Mouse (Mus musculus): ENCODE data around the gene Cmss1. TPM values are rescaled to one million over a fixed set of nuclear protein-coding genes. Genes with fewer than 3 reads are reported as not detected.

Cmss1 gene
- polyA plus RNA-seq, 1 experiment from 2014 or later, result 26.5 TPM

GRCm38 (mm10) chr16:57366141-57366540, 240.5 kb downstream of the Cmss1 start:
- no peak overlapping the region for H3K4me3 ChIP-seq (ENCODE audit: low read depth, low read length)
- H3K4me2 ChIP-seq (replicated peaks; ENCODE audit: low read depth), result no peak overlapping the region
- H3K36me3 ChIP-seq (ENCODE audit: control insufficient read depth, insufficient read depth, low read length), result no peaks in the 10 kb centered on the region
- H3K9ac ChIP-seq (ENCODE audit: low read length), result no peak overlapping the region
- ATAC-seq (ENCODE audit: low FRiP score, low TSS enrichment), result no peak; the same call in 1 of the 2 replicates
- no peak for DNase-seq (ENCODE audit: low spot score)
- no peaks in the 10 kb centered on the region for H3K4me1 ChIP-seq (replicated peaks; ENCODE audit: control insufficient read depth, insufficient read depth)
- H3K27ac ChIP-seq (replicated peaks), result no peak overlapping the region; the same call in 1 of the 2 replicates
- WGBS, result 36% methylated on average over 6 of the region's 6 CpGs
- TF ChIP-seq CTCF (IDR thresholded peaks at IDR 0.05; ENCODE audit: low read depth) (no peak), EP300 (optimal IDR thresholded peaks at IDR 0.05) (no peak)
- H3K27me3 ChIP-seq (ENCODE audit: control insufficient read depth, insufficient read depth, low read length), result no peaks in the 10 kb centered on the region
- no peaks in the 10 kb centered on the region for H3K9me3 ChIP-seq (ENCODE audit: control insufficient read depth, low read length)

- TF ChIP-seq CTCF (IDR thresholded peaks at IDR 0.05; ENCODE audit: low read depth) (no peak), EP300 (optimal IDR thresholded peaks at IDR 0.05) (no peak)
- WGBS, result 71% methylated on average over 7 of the region's 7 CpGs
- Histone ChIP-seq H3K4me3 (ENCODE audit: low read depth, low read length) (no peak overlapping the region), H3K4me2 (replicated peaks; ENCODE audit: low read depth) (no peak overlapping the region), H3K27ac (replicated peaks) (no peak overlapping the region), H3K9ac (ENCODE audit: low read length) (no peak overlapping the region), H3K4me1 (replicated peaks; ENCODE audit: control insufficient read depth, insufficient read depth) (no peaks in the 10 kb centered on the region), H3K27me3 (ENCODE audit: control insufficient read depth, insufficient read depth, low read length) (no peaks in the 10 kb centered on the region), H3K36me3 (ENCODE audit: control insufficient read depth, insufficient read depth, low read length) (no peaks in the 10 kb centered on the region), H3K9me3 (ENCODE audit: control insufficient read depth, low read length) (no peaks in the 10 kb centered on the region)
- DNase-seq (ENCODE audit: low spot score) (no peak), ATAC-seq (ENCODE audit: low FRiP score, low TSS enrichment) (no peak)
Observed at GRCm38 (mm10) chr16:57364498-57364897, 242.2 kb downstream of the Cmss1 start.

GRCm38 (mm10) chr16:57362679-57363401, 243.8 kb downstream of the Cmss1 start:
- WGBS, result 41% methylated on average over 18 of the region's 18 CpGs
- Histone ChIP-seq H3K9ac (ENCODE audit: low read length) (no peak overlapping the region), H3K27ac (replicated peaks) (no peak overlapping the region; the same call in 1 of the 2 replicates), H3K9me3 (ENCODE audit: control insufficient read depth, low read length) (no peaks in the 10 kb centered on the region), H3K4me3 (ENCODE audit: low read depth, low read length) (no peak overlapping the region), H3K27me3 (ENCODE audit: control insufficient read depth, insufficient read depth, low read length) (no peaks in the 10 kb centered on the region), H3K4me2 (replicated peaks; ENCODE audit: low read depth) (no peak overlapping the region), H3K36me3 (ENCODE audit: control insufficient read depth, insufficient read depth, low read length) (no peaks in the 10 kb centered on the region), H3K4me1 (replicated peaks; ENCODE audit: control insufficient read depth, insufficient read depth) (no peaks in the 10 kb centered on the region)
- TF ChIP-seq CTCF (IDR thresholded peaks at IDR 0.05; ENCODE audit: low read depth) (peak; percentile 73), EP300 (optimal IDR thresholded peaks at IDR 0.05) (no peak)
- ATAC-seq (ENCODE audit: low FRiP score, low TSS enrichment), result peak; percentile 86
- peak; percentile 59 for DNase-seq (ENCODE audit: low spot score)

- H3K9ac ChIP-seq (ENCODE audit: low read length), result no peak overlapping the region
- H3K36me3 ChIP-seq (ENCODE audit: control insufficient read depth, insufficient read depth, low read length), result no peaks in the 10 kb centered on the region
- TF ChIP-seq EP300 (optimal IDR thresholded peaks at IDR 0.05), result no peak
- no peaks in the 10 kb centered on the region for H3K27me3 ChIP-seq (ENCODE audit: control insufficient read depth, insufficient read depth, low read length)
- no peak overlapping the region for H3K27ac ChIP-seq (replicated peaks)
- no peaks in the 10 kb centered on the region for H3K4me1 ChIP-seq (replicated peaks; ENCODE audit: control insufficient read depth, insufficient read depth)
- WGBS, result 87% methylated on average over 3 of the region's 3 CpGs
- H3K4me2 ChIP-seq (replicated peaks; ENCODE audit: low read depth), result no peak overlapping the region
- ATAC-seq (ENCODE audit: low FRiP score, low TSS enrichment) (no peak; the same call in 1 of the 2 replicates), DNase-seq (ENCODE audit: low spot score) (no peak)
- H3K4me3 ChIP-seq (ENCODE audit: low read depth, low read length), result no peak overlapping the region
- no peaks in the 10 kb centered on the region for H3K9me3 ChIP-seq (ENCODE audit: control insufficient read depth, low read length)
Observed at GRCm38 (mm10) chr16:57360785-57361184, 245.9 kb downstream of the Cmss1 start.

GRCm38 (mm10) chr16:57359251-57359650, 247.4 kb downstream of the Cmss1 start:
- no peaks in the 10 kb centered on the region for H3K9me3 ChIP-seq (ENCODE audit: control insufficient read depth, low read length)
- TF ChIP-seq CTCF (IDR thresholded peaks at IDR 0.05; ENCODE audit: low read depth), result no peak
- TF ChIP-seq EP300 (optimal IDR thresholded peaks at IDR 0.05), result no peak
- no peak overlapping the region for H3K9ac ChIP-seq (ENCODE audit: low read length)
- H3K4me1 ChIP-seq (replicated peaks; ENCODE audit: control insufficient read depth, insufficient read depth), result no peaks in the 10 kb centered on the region
- H3K4me3 ChIP-seq (ENCODE audit: low read depth, low read length), result no peak overlapping the region
- DNase-seq (ENCODE audit: low spot score) (no peak), ATAC-seq (ENCODE audit: low FRiP score, low TSS enrichment) (no peak)
- H3K4me2 ChIP-seq (replicated peaks; ENCODE audit: low read depth), result no peak overlapping the region
- WGBS, result 90% methylated on average over 10 of the region's 10 CpGs
- H3K36me3 ChIP-seq (ENCODE audit: control insufficient read depth, insufficient read depth, low read length), result no peaks in the 10 kb centered on the region
- H3K27ac ChIP-seq (replicated peaks), result no peak overlapping the region
- H3K27me3 ChIP-seq (ENCODE audit: control insufficient read depth, insufficient read depth, low read length), result no peaks in the 10 kb centered on the region

- no peak for ATAC-seq (ENCODE audit: low FRiP score, low TSS enrichment)
- no peak overlapping the region for H3K4me2 ChIP-seq (replicated peaks; ENCODE audit: low read depth)
- no peaks in the 10 kb centered on the region for H3K36me3 ChIP-seq (ENCODE audit: control insufficient read depth, insufficient read depth, low read length)
- H3K27me3 ChIP-seq (ENCODE audit: control insufficient read depth, insufficient read depth, low read length), result no peaks in the 10 kb centered on the region
- no peak for DNase-seq (ENCODE audit: low spot score)
- H3K9me3 ChIP-seq (ENCODE audit: control insufficient read depth, low read length), result no peaks in the 10 kb centered on the region
- H3K4me3 ChIP-seq (ENCODE audit: low read depth, low read length), result no peak overlapping the region
- H3K9ac ChIP-seq (ENCODE audit: low read length), result no peak overlapping the region
- no peak overlapping the region for H3K27ac ChIP-seq (replicated peaks)
- no peak for TF ChIP-seq CTCF (IDR thresholded peaks at IDR 0.05; ENCODE audit: low read depth)
- no peaks in the 10 kb centered on the region for H3K4me1 ChIP-seq (replicated peaks; ENCODE audit: control insufficient read depth, insufficient read depth)
- 86% methylated on average over 6 of the region's 6 CpGs for WGBS
Observed at GRCm38 (mm10) chr16:57357011-57357410, 249.7 kb downstream of the Cmss1 start.

Data from stomach, postnatal 0 days (tissue).